Mouse (Mus musculus) kidney, postnatal 0 days (tissue): ENCODE data around the gene Ankzf1. TPM values are rescaled to one million over a fixed set of nuclear protein-coding genes. Genes with fewer than 3 reads are reported as not detected.
A peak's percentile ranks its signal among the peaks of the same experiment; 100 is the strongest.

Experiments
- ATAC-seq: fragments of 200-750 bp; cut with Nextera tagmentation; replicated peaks from 2 replicates; pipeline ENCODE4 v1.8.0; 2017; ENCODE audit warnings: low read depth, moderate number of reproducible peaks, moderate TSS enrichment, moderate library complexity; ENCODE audit not compliant: low FRiP score
- DNase-seq: peaks from one replicate; pipeline ENCODE4 v3.0.0-alpha.2; 2016; ENCODE audit warnings: low spot score
- H3K27ac ChIP-seq: fragments of 300-500 bp; sonication (generic); 2 replicates; pipeline ENCODE4 v1.5.1; 2014; ENCODE audit warnings: mild to moderate bottlenecking
- H3K27me3 ChIP-seq: fragments of 300-500 bp; sonication (generic); 2 replicates; pipeline ENCODE4 v1.6.1; 2014; ENCODE audit warnings: low read length, mixed read lengths; ENCODE audit not compliant: insufficient read depth
- H3K36me3 ChIP-seq: fragments of 300-500 bp; sonication (generic); 2 replicates; pipeline ENCODE4 v1.6.1; 2014; ENCODE audit warnings: low read length, mixed read lengths; ENCODE audit not compliant: insufficient read depth
- H3K4me1 ChIP-seq: fragments of 300-500 bp; sonication (generic); replicated peaks from 2 replicates; pipeline ENCODE4 v1.6.1; 2014; ENCODE audit warnings: antibody characterized with exemption, low read length, mixed read lengths; ENCODE audit not compliant: insufficient read depth
- H3K4me2 ChIP-seq: fragments of 300-500 bp; sonication (generic); 2 replicates; pipeline ENCODE4 v1.6.1; 2014; ENCODE audit warnings: mild to moderate bottlenecking, low read length, moderate library complexity, mixed read lengths
- H3K4me3 ChIP-seq: fragments of 300-500 bp; sonication (generic); replicated peaks from 2 replicates; pipeline ENCODE4 v1.5.1; 2014; ENCODE audit warnings: low read depth, low read length
- H3K9ac ChIP-seq: fragments of 300-500 bp; sonication (generic); 2 replicates; pipeline ENCODE4 v1.6.1; 2014; ENCODE audit warnings: low read depth, low read length
- H3K9me3 ChIP-seq: fragments of 300-500 bp; sonication (generic); replicated peaks from 2 replicates; pipeline ENCODE4 v1.6.1; 2016; ENCODE audit warnings: low read length, inconsistent platforms, mixed read lengths
- CTCF ChIP-seq: IDR thresholded peaks from 2 replicates; pipeline ENCODE4 v1.5.1; 2016; ENCODE audit warnings: antibody characterized with exemption, low read depth, mild to moderate bottlenecking, moderate library complexity
- WGBS: fragments of 180-500 bp; shearing (Covaris S2); extraction: QIAGEN DNeasy Blood & Tissue Kit; methylation state at CpG from one replicate; pipeline ENCODE4 v1.1.7; 2014; 5-methylcytosine and 5-hydroxymethylcytosine counted together
- polyA plus RNA-seq: library from polyadenylated mRNA; unstranded; fragments of >200 nt; fragmentation: Nextera tagmentation; extraction: Ambion mirVana; gene quantifications from 2 replicates; pipeline ENCODE4 v1.2.1, GENCODE M21; 2015

Gene Ankzf1
- polyA plus RNA-seq, 1 experiment from 2014 or later: 19.7 TPM

GRCm38 (mm10) chr1:75219531-75219930 lies 27.6 kb downstream of the Ankzf1 start, which contains the start of gene Tuba4a:
TSS of gene Tuba4a (minus strand) at chr1:75219865.
- peaks cover 10% of the 10 kb centered on the region; the same call in 1 of the 2 replicates for H3K4me1 ChIP-seq
- TF ChIP-seq CTCF: peak; percentile 35
- peak; percentile 33 for DNase-seq
- peaks cover 10% of the 10 kb centered on the region; the same call in 1 of the 2 replicates for H3K27me3 ChIP-seq
- peak; percentile 59 for ATAC-seq
- peak within 1 kb of the TSS; percentile 64 for H3K9ac ChIP-seq
- H3K4me2 ChIP-seq: peak within 1 kb of the TSS; percentile 97
- H3K9me3 ChIP-seq: no peaks in the 10 kb centered on the region
- H3K4me3 ChIP-seq: peak within 1 kb of the TSS; percentile 56
- H3K27ac ChIP-seq: peak within 1 kb of the TSS; percentile 80
- H3K36me3 ChIP-seq: peaks cover 11% of the 10 kb centered on the region; the same call in 1 of the 2 replicates
- under 1% methylated on average over 34 of the region's 34 CpGs for WGBS

- Histone ChIP-seq H3K27ac (no peak overlapping the region), H3K36me3 (no peaks in the 10 kb centered on the region), H3K9ac (no peak overlapping the region), H3K27me3 (peaks cover 10% of the 10 kb centered on the region; the same call in 1 of the 2 replicates), H3K4me1 (peaks cover 10% of the 10 kb centered on the region; the same call in 1 of the 2 replicates), H3K9me3 (no peaks in the 10 kb centered on the region), H3K4me3 (no peak overlapping the region), H3K4me2 (no peak overlapping the region)
- ATAC-seq (no peak), DNase-seq (no peak)
- TF ChIP-seq CTCF: no peak
- WGBS: 65% methylated on average over 3 of the region's 3 CpGs
These were observed 29.6 kb downstream of the Ankzf1 start for GRCm38 (mm10) chr1:75221538-75221937.

GRCm38 (mm10) chr1:75222926-75223325 lies 31.0 kb downstream of the Ankzf1 start:
- 77% methylated on average over 6 of the region's 6 CpGs for WGBS
- H3K4me2 ChIP-seq: no peak overlapping the region
- no peak for TF ChIP-seq CTCF
- H3K9ac ChIP-seq: no peak overlapping the region
- no peaks in the 10 kb centered on the region for H3K9me3 ChIP-seq
- ATAC-seq (no peak), DNase-seq (no peak)
- peaks cover 10% of the 10 kb centered on the region; the same call in 1 of the 2 replicates for H3K27me3 ChIP-seq
- no peaks in the 10 kb centered on the region for H3K36me3 ChIP-seq
- no peak overlapping the region for H3K27ac ChIP-seq
- H3K4me3 ChIP-seq: no peak overlapping the region
- peaks cover 10% of the 10 kb centered on the region; the same call in 1 of the 2 replicates for H3K4me1 ChIP-seq

- Histone ChIP-seq H3K9me3 (no peaks in the 10 kb centered on the region), H3K36me3 (no peaks in the 10 kb centered on the region), H3K4me3 (no peak overlapping the region), H3K9ac (no peak overlapping the region), H3K27ac (no peak overlapping the region), H3K27me3 (peaks cover 8% of the 10 kb centered on the region; the same call in 1 of the 2 replicates), H3K4me2 (no peak overlapping the region), H3K4me1 (peaks cover 9% of the 10 kb centered on the region; the same call in 1 of the 2 replicates)
- ATAC-seq: no peak
- no peak for TF ChIP-seq CTCF
- no peak for DNase-seq
- WGBS: 53% methylated on average over 6 of the region's 6 CpGs
These were observed 31.6 kb downstream of the Ankzf1 start for GRCm38 (mm10) chr1:75223532-75223931.

- H3K4me3 ChIP-seq: no peak overlapping the region
- H3K36me3 ChIP-seq: no peaks in the 10 kb centered on the region
- WGBS: 62% methylated on average over 3 of the region's 3 CpGs
- no peak overlapping the region for H3K27ac ChIP-seq
- no peak for DNase-seq
- no peak for ATAC-seq
- H3K4me2 ChIP-seq: no peak overlapping the region
- H3K9ac ChIP-seq: no peak overlapping the region
- H3K9me3 ChIP-seq: no peaks in the 10 kb centered on the region
- no peak for TF ChIP-seq CTCF
- H3K4me1 ChIP-seq: no peaks in the 10 kb centered on the region
- H3K27me3 ChIP-seq: no peaks in the 10 kb centered on the region
These were observed 33.5 kb downstream of the Ankzf1 start for GRCm38 (mm10) chr1:75225473-75225872.

- no peaks in the 10 kb centered on the region for H3K36me3 ChIP-seq
- no peak overlapping the region for H3K4me3 ChIP-seq
- no peaks in the 10 kb centered on the region for H3K9me3 ChIP-seq
- no peak overlapping the region for H3K27ac ChIP-seq
- no peak for TF ChIP-seq CTCF
- H3K4me2 ChIP-seq: no peak overlapping the region
- no peaks in the 10 kb centered on the region for H3K4me1 ChIP-seq
- 41% methylated on average over 2 of the region's 2 CpGs for WGBS
- no peak for ATAC-seq
- H3K27me3 ChIP-seq: no peaks in the 10 kb centered on the region
- H3K9ac ChIP-seq: no peak overlapping the region
- DNase-seq: no peak
These were observed 34.2 kb downstream of the Ankzf1 start for GRCm38 (mm10) chr1:75226138-75226537.

- Histone ChIP-seq H3K27ac (no peak overlapping the region), H3K27me3 (no peaks in the 10 kb centered on the region), H3K4me3 (no peak overlapping the region), H3K9ac (no peak overlapping the region), H3K9me3 (no peaks in the 10 kb centered on the region), H3K4me1 (no peaks in the 10 kb centered on the region), H3K4me2 (no peak overlapping the region), H3K36me3 (no peaks in the 10 kb centered on the region)
- TF ChIP-seq CTCF: no peak
- ATAC-seq (no peak), DNase-seq (no peak)
- WGBS: 76% methylated on average over 1 of the region's 1 CpGs
These were observed 35.7 kb downstream of the Ankzf1 start for GRCm38 (mm10) chr1:75227653-75228052.
